8 mouse cellular contexts compared by ENCODE assay signal in genomic region chr7:99979546-99980131, GRCm38 (mm10). TPM values are rescaled to one million over a fixed set of nuclear protein-coding genes. Genes with fewer than 3 reads are reported as not detected.
A peak's percentile ranks its signal among the peaks of the same experiment; 100 is the strongest.
DNase-seq lines count a peak whose midpoint lies in the region; ATAC-seq and TF ChIP-seq lines count a peak whose summit lies in the region.

No protein-coding gene starts in this region.

- DNase-seq in adipocyte (ENCODE audit: low spot score), result peak; percentile 21
- DNase-seq in embryonic facial prominence, embryonic 10.5 days (ENCODE audit: low spot score), result peak; percentile 81
- DNase-seq in lung, postnatal 36 days, result peak; percentile 67
- peak; percentile 58 to 67 for DNase-seq in spleen, postnatal 10 days (ENCODE audit: low spot score in 2 of 2)

- H3K27ac ChIP-seq in ES-Bruce4 (ENCODE audit: insufficient read depth, low read length), result peak overlapping the region; percentile 81
- peak overlapping the region; percentile 99 for H3K27ac ChIP-seq in embryonic facial prominence, embryonic 10.5 days (replicated peaks)
- H3K27ac ChIP-seq in heart, embryonic 12.5 days (ENCODE audit: poor library complexity, severe bottlenecking), result peak overlapping the region; percentile 94
- peak overlapping the region; percentile 95 for H3K27ac ChIP-seq in kidney, embryonic 15.5 days

- peak overlapping the region; percentile 99 for H3K4me3 ChIP-seq in ES-Bruce4 (ENCODE audit: low read depth, low read length)
- H3K4me3 ChIP-seq in embryonic facial prominence, embryonic 10.5 days, result peak overlapping the region; percentile 91
- peak overlapping the region; percentile 94 for H3K4me3 ChIP-seq in heart, embryonic 12.5 days
- H3K4me3 ChIP-seq in kidney, embryonic 15.5 days (replicated peaks), result peak overlapping the region; percentile 99

- H3K9ac ChIP-seq in ES-Bruce4 (ENCODE audit: low read depth, poor library complexity, severe bottlenecking), result peak overlapping the region; percentile 99
- peak overlapping the region; percentile 94 for H3K9ac ChIP-seq in heart, embryonic 12.5 days
- peak overlapping the region; percentile 99 for H3K9ac ChIP-seq in kidney, embryonic 15.5 days

- H3K9me3 ChIP-seq in ES-Bruce4 (replicated peaks; ENCODE audit: control insufficient read depth, insufficient read depth, low read length, poor library complexity, severe bottlenecking), result peaks cover 4% of the 10 kb centered on the region
- H3K9me3 ChIP-seq in embryonic facial prominence, embryonic 10.5 days, result no peaks in the 10 kb centered on the region
- H3K9me3 ChIP-seq in heart, embryonic 12.5 days (replicated peaks), result no peaks in the 10 kb centered on the region; the same call in 1 of the 2 replicates
- H3K9me3 ChIP-seq in kidney, embryonic 15.5 days (replicated peaks), result no peaks in the 10 kb centered on the region

- no peaks in the 10 kb centered on the region for H3K27me3 ChIP-seq in ES-Bruce4 (ENCODE audit: control insufficient read depth, insufficient read depth, low read length, poor library complexity, severe bottlenecking)
- no peaks in the 10 kb centered on the region for H3K27me3 ChIP-seq in embryonic facial prominence, embryonic 10.5 days (replicated peaks; ENCODE audit: low read depth, poor library complexity, severe bottlenecking)
- no peaks in the 10 kb centered on the region for H3K27me3 ChIP-seq in heart, embryonic 12.5 days (replicated peaks)
- H3K27me3 ChIP-seq in kidney, embryonic 15.5 days, result no peaks in the 10 kb centered on the region

- peak overlapping the region; percentile 78 for H3K4me2 ChIP-seq in heart, embryonic 12.5 days
- H3K4me2 ChIP-seq in kidney, embryonic 15.5 days, result peak overlapping the region; percentile 58

- no peak for TF ChIP-seq POLR2A in ES-Bruce4 (IDR thresholded peaks at IDR 0.05; ENCODE audit: insufficient read depth, low read length)

- no peak for TF ChIP-seq CTCF in ES-Bruce4 (IDR thresholded peaks at IDR 0.05; ENCODE audit: low read depth, low read length)

- no peak for TF ChIP-seq EP300 in ES-Bruce4 (IDR thresholded peaks at IDR 0.05; ENCODE audit: insufficient read depth, low read depth, low read length)

- no peaks in the 10 kb centered on the region for H3K36me3 ChIP-seq in ES-Bruce4 (ENCODE audit: control insufficient read depth, insufficient read depth, low read length, poor library complexity, severe bottlenecking)
- H3K36me3 ChIP-seq in embryonic facial prominence, embryonic 10.5 days (replicated peaks), result peaks cover 12% of the 10 kb centered on the region
- H3K36me3 ChIP-seq in heart, embryonic 12.5 days, result no peaks in the 10 kb centered on the region
- H3K36me3 ChIP-seq in kidney, embryonic 15.5 days, result no peaks in the 10 kb centered on the region

- 2% methylated on average over 51 of the region's 51 CpGs for WGBS in embryonic facial prominence, embryonic 10.5 days
- WGBS in heart, embryonic 12.5 days, result 5% methylated on average over 51 of the region's 51 CpGs
- under 1% methylated on average over 51 of the region's 51 CpGs for WGBS in kidney, embryonic 15.5 days

- H3K4me1 ChIP-seq in ES-Bruce4 (ENCODE audit: control insufficient read depth, insufficient read depth, low read length), result no peaks in the 10 kb centered on the region
- peaks cover 26% of the 10 kb centered on the region for H3K4me1 ChIP-seq in embryonic facial prominence, embryonic 10.5 days
- H3K4me1 ChIP-seq in heart, embryonic 12.5 days (replicated peaks), result peaks cover 19% of the 10 kb centered on the region
- H3K4me1 ChIP-seq in kidney, embryonic 15.5 days, result peaks cover 30% of the 10 kb centered on the region

- ATAC-seq in heart, embryonic 12.5 days (ENCODE audit: insufficient number of reproducible peaks, low FRiP score), result peak; percentile 84
- peak; percentile 83 for ATAC-seq in kidney, embryonic 15.5 days (replicated peaks; ENCODE audit: low FRiP score)
- ATAC-seq in megakaryocyte progenitor cell, adult 5-6 weeks (replicated peaks; ENCODE audit: poor library complexity), result no peak

RNA-seq across cellular contexts. Expression of gene Rnf169, which starts 0.6 kb away (rescaled TPM):
- polyA plus RNA-seq in ES-Bruce4 (2011; ENCODE audit: insufficient read depth, insufficient read length, low read depth, missing spikeins), result 54.9 and 56.4 TPM in 2 replicates
- polyA plus RNA-seq in embryonic facial prominence, embryonic 10.5 days (2016; fragmentation: Nextera tagmentation; extraction: Ambion mirVana), result 5.4 and 5.7 TPM in 2 replicates
- polyA plus RNA-seq in heart, embryonic 12.5 days (2016; fragmentation: Nextera tagmentation; extraction: Ambion mirVana), result 4.3 and 4.5 TPM in 2 replicates
- 5.9 and 6.2 TPM in 2 replicates for polyA plus RNA-seq in kidney, embryonic 15.5 days (2015; fragmentation: Nextera tagmentation; extraction: Ambion mirVana)
- 11.3 and 13.3 TPM in 2 replicates for total RNA-seq in megakaryocyte progenitor cell, adult 5-6 weeks (2015)
- 14.1 and 18.3 TPM in 2 replicates for total RNA-seq in megakaryocyte progenitor cell, adult 5-6 weeks (2017)

RNA-seq across cellular contexts. Expression of gene Chrdl2, which starts 26.3 kb away (rescaled TPM):
- polyA plus RNA-seq in ES-Bruce4 (2011; ENCODE audit: insufficient read depth, insufficient read length, low read depth, missing spikeins), result not detected in 2 replicates
- 0.71 and 0.77 TPM in 2 replicates for polyA plus RNA-seq in embryonic facial prominence, embryonic 10.5 days (2016; fragmentation: Nextera tagmentation; extraction: Ambion mirVana)
- 0.11 and 0.21 TPM in 2 replicates for polyA plus RNA-seq in heart, embryonic 12.5 days (2016; fragmentation: Nextera tagmentation; extraction: Ambion mirVana)
- 0.69 and 0.87 TPM in 2 replicates for polyA plus RNA-seq in kidney, embryonic 15.5 days (2015; fragmentation: Nextera tagmentation; extraction: Ambion mirVana)
- total RNA-seq in megakaryocyte progenitor cell, adult 5-6 weeks (2015), result not detected in 2 replicates
- total RNA-seq in megakaryocyte progenitor cell, adult 5-6 weeks (2017), result not detected in 2 replicates

Comparison
In these comparisons a context has a peak if more than half of its experiments do, and no peak if none do; other contexts are left out.
1. DNase-seq: peak in every context shown above with its lines; median percentile 81 in embryonic facial prominence, embryonic 10.5 days; 67 in lung, postnatal 36 days; 62 in spleen, postnatal 10 days; 21 in adipocyte.